Mouse (Mus musculus) kidney, adult 8-10 months (tissue): ENCODE results near the gene Ngly1.

Experiments used
- DNase-seq, 2 experiments: peaks; one replicate each; pipeline ENCODE4 v3.0.0; 2022

Ngly1 gene

DNA sequence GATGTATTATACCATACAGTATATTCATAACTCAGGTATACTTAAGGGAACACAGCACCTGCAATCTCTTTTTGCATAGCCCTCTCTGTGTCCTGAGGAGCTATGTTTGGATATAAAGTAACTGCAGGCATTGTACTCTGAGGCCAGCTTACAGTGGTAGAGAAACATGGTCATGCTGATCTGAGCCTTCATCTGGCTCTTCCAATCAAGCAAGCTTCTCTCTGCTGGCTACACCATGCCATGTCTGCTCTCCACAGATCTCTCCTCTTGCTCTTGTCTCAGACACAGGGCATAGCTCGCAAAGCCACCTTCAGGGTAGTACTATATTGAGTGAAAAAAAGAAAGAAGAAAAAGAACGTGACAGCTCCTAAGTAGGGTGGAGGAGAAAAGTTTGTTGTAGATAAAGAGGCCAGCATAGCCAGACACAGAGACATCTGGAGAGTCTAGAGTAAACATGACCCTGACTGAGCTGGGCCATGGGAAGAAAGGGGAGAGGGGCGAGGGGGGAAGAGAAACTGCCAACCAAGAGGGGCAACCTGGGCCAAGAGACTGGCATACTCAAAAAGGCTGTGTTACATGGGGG is 86.8 kb downstream of the Ngly1 start:
- DNase-seq = no peak

DNA sequence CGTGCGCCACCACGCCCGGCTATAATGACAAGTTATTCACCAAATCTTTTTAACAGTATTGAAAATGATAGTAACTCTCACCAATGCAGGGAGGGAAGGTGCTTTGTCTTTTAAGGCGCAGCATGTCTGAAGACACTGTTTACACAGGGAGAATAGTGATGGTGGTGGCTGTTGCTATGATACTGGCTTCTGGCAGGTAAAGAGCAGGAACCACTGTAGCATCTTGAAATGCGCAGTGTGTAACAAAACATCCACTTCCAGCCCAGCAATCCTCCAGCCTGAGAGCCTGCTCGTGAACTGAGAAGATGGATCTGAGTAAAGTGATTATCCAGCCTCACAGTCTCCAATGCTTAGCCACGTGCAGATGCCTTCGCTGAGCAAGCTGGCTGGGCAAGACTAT is 98.4 kb downstream of the Ngly1 start:
- DNase-seq = no peak

DNA sequence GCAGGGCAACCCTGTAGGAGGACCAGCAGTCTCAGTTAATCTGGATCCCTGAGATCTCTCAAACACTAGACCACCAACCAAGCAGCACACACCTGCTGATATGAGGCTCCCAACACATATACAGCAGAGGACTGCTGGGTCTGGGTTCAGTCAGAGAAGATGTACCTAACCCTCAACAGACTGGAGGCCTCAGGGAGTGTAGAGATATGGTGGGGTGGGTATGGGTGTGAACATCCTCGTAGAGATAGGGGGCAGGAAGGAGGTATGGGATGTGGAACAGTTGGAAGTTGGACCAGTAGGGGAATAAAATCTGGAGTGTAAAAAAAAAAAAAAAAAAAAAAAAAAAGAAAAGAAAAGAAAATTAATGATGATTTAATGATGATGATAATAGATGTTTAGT is 110.6 kb downstream of the Ngly1 start:
- no peak for DNase-seq
